ENCODE assay signal across 8 mouse cellular contexts in genomic region chr9:70503626-70504041, GRCm38 (mm10). TPM values are rescaled to one million over a fixed set of nuclear protein-coding genes. Genes with fewer than 3 reads are reported as not detected.
DNase-seq lines count a peak whose midpoint lies in the region; ATAC-seq and TF ChIP-seq lines count a peak whose summit lies in the region.

Gene Rnf111 (minus strand): TSS chr9:70503725.

- WGBS in forebrain, embryonic 12.5 days: under 1% methylated on average over 40 of the region's 45 CpGs
- under 1% methylated on average over 38 of the region's 45 CpGs for WGBS in heart, postnatal 0 days
- under 1% methylated on average over 31 of the region's 45 CpGs for WGBS in liver, embryonic 16.5 days (ENCODE audit: insufficient replicate concordance)
- WGBS in neural tube, embryonic 13.5 days: under 1% methylated on average over 45 of the region's 45 CpGs

- H3K27me3 ChIP-seq in E14TG2a.4 (ENCODE audit: insufficient read depth, low read length): peaks cover 8% of the 10 kb centered on the region
- H3K27me3 ChIP-seq in forebrain, embryonic 12.5 days: no peaks in the 10 kb centered on the region
- H3K27me3 ChIP-seq in heart, postnatal 0 days (ENCODE audit: control insufficient read depth, insufficient read depth, low read length): no peaks in the 10 kb centered on the region
- no peaks in the 10 kb centered on the region for H3K27me3 ChIP-seq in liver, embryonic 16.5 days (ENCODE audit: control insufficient read depth, insufficient read depth, low read depth, low read length)
- no peaks in the 10 kb centered on the region for H3K27me3 ChIP-seq in neural tube, embryonic 13.5 days
- H3K27me3 ChIP-seq in testis, adult 2 months (ENCODE audit: control insufficient read depth, insufficient read depth, low read length): no peaks in the 10 kb centered on the region

- peak within 1 kb of the TSS; percentile 90 for H3K4me3 ChIP-seq in E14TG2a.4 (replicated peaks; ENCODE audit: low read length)
- H3K4me3 ChIP-seq in forebrain, embryonic 12.5 days (replicated peaks): peak within 1 kb of the TSS; percentile 97
- H3K4me3 ChIP-seq in heart, postnatal 0 days (ENCODE audit: low read depth, low read length): peak within 1 kb of the TSS; percentile 88
- peak within 1 kb of the TSS; percentile 97 for H3K4me3 ChIP-seq in liver, embryonic 16.5 days (ENCODE audit: low read depth, low read length)
- H3K4me3 ChIP-seq in neural tube, embryonic 13.5 days: peak within 1 kb of the TSS; percentile 96
- peak within 1 kb of the TSS; percentile 99 for H3K4me3 ChIP-seq in testis, adult 2 months (ENCODE audit: control insufficient read depth, low read depth, low read length)

- H3K27ac ChIP-seq in forebrain, embryonic 12.5 days: peak within 1 kb of the TSS; percentile 99
- peak within 1 kb of the TSS; percentile 99 for H3K27ac ChIP-seq in heart, postnatal 0 days (ENCODE audit: low read depth)
- H3K27ac ChIP-seq in liver, embryonic 16.5 days (ENCODE audit: low read length): peak within 1 kb of the TSS; percentile 98
- H3K27ac ChIP-seq in neural tube, embryonic 13.5 days (replicated peaks): peak within 1 kb of the TSS; percentile 98
- peak within 1 kb of the TSS; percentile 99 for H3K27ac ChIP-seq in testis, adult 2 months (ENCODE audit: control insufficient read depth, insufficient read depth, low read depth, low read length)

- TF ChIP-seq EP300 in heart, postnatal 0 days (IDR thresholded peaks at IDR 0.05; ENCODE audit: low read depth): no peak

- TF ChIP-seq CTCF in E14TG2a.4 (conservative IDR thresholded peaks at IDR 0.05; ENCODE audit: low read length): no peak
- no peak for TF ChIP-seq CTCF in heart, postnatal 0 days (IDR thresholded peaks at IDR 0.05; ENCODE audit: low read depth)
- TF ChIP-seq CTCF in testis, adult 2 months (IDR thresholded peaks at IDR 0.05; ENCODE audit: control insufficient read depth, insufficient read depth, insufficient replicate concordance, low read depth, low read length): no peak

- H3K9me3 ChIP-seq in E14TG2a.4 (ENCODE audit: low read length): no peaks in the 10 kb centered on the region
- H3K9me3 ChIP-seq in forebrain, embryonic 12.5 days: no peaks in the 10 kb centered on the region
- no peaks in the 10 kb centered on the region for H3K9me3 ChIP-seq in heart, postnatal 0 days (replicated peaks; ENCODE audit: control insufficient read depth, low read length)
- H3K9me3 ChIP-seq in liver, embryonic 16.5 days (replicated peaks; ENCODE audit: control insufficient read depth, low read length): no peaks in the 10 kb centered on the region
- H3K9me3 ChIP-seq in neural tube, embryonic 13.5 days: no peaks in the 10 kb centered on the region

- H3K36me3 ChIP-seq in E14TG2a.4 (ENCODE audit: insufficient read depth, low read length): peaks cover 6% of the 10 kb centered on the region
- peaks cover 7% of the 10 kb centered on the region; the same call in 1 of the 2 replicates for H3K36me3 ChIP-seq in forebrain, embryonic 12.5 days (replicated peaks)
- no peaks in the 10 kb centered on the region for H3K36me3 ChIP-seq in heart, postnatal 0 days (replicated peaks; ENCODE audit: control insufficient read depth, insufficient read depth, low read length)
- no peaks in the 10 kb centered on the region for H3K36me3 ChIP-seq in liver, embryonic 16.5 days (ENCODE audit: control insufficient read depth, insufficient read depth)
- H3K36me3 ChIP-seq in neural tube, embryonic 13.5 days: peaks cover 9% of the 10 kb centered on the region
- H3K36me3 ChIP-seq in testis, adult 2 months (ENCODE audit: control insufficient read depth, insufficient read depth, low read length): no peaks in the 10 kb centered on the region

- TF ChIP-seq POLR2A in testis, adult 2 months (IDR thresholded peaks at IDR 0.05; ENCODE audit: control insufficient read depth, low read depth, low read length): peak; percentile 92

- H3K4me2 ChIP-seq in forebrain, embryonic 12.5 days: peak within 1 kb of the TSS; percentile 61
- peak within 1 kb of the TSS; percentile 69 for H3K4me2 ChIP-seq in heart, postnatal 0 days (ENCODE audit: low read depth, low read length)
- peak within 1 kb of the TSS; percentile 78 for H3K4me2 ChIP-seq in liver, embryonic 16.5 days (ENCODE audit: low read depth, low read length)
- peak within 1 kb of the TSS; percentile 68 for H3K4me2 ChIP-seq in neural tube, embryonic 13.5 days

- H3K4me1 ChIP-seq in E14TG2a.4 (replicated peaks; ENCODE audit: low read depth, low read length): peaks cover 37% of the 10 kb centered on the region
- H3K4me1 ChIP-seq in forebrain, embryonic 12.5 days: peaks cover 14% of the 10 kb centered on the region
- peaks cover 20% of the 10 kb centered on the region; the same call in 1 of the 2 replicates for H3K4me1 ChIP-seq in heart, postnatal 0 days (ENCODE audit: control insufficient read depth, insufficient read depth)
- peaks cover 10% of the 10 kb centered on the region for H3K4me1 ChIP-seq in liver, embryonic 16.5 days (ENCODE audit: control insufficient read depth, low read depth, low read length)
- H3K4me1 ChIP-seq in neural tube, embryonic 13.5 days (replicated peaks): peaks cover 22% of the 10 kb centered on the region
- peaks cover 2% of the 10 kb centered on the region; the same call in 1 of the 2 replicates for H3K4me1 ChIP-seq in testis, adult 2 months (ENCODE audit: control insufficient read depth, insufficient read depth, low read length)

- peak within 1 kb of the TSS; percentile 97 for H3K9ac ChIP-seq in forebrain, embryonic 12.5 days
- peak within 1 kb of the TSS; percentile 94 for H3K9ac ChIP-seq in heart, postnatal 0 days (replicated peaks; ENCODE audit: low read depth, low read length)
- H3K9ac ChIP-seq in liver, embryonic 16.5 days (ENCODE audit: low read depth, low read length): peak within 1 kb of the TSS; percentile 97
- H3K9ac ChIP-seq in neural tube, embryonic 13.5 days: peak within 1 kb of the TSS; percentile 97

- peak; percentile 94 for DNase-seq in c-Kit-positive CD71-positive TER-119-positive erythroid progenitor cells, embryonic 14.5 days (ENCODE audit: low spot score)
- peak; percentile 94 for DNase-seq in heart, postnatal 0 days (ENCODE audit: low spot score)
- peak; percentile 97 to 98 for DNase-seq in kidney, postnatal 4 days

- ATAC-seq in forebrain, embryonic 12.5 days (ENCODE audit: low FRiP score): peak; percentile 95
- peak; percentile 96 for ATAC-seq in heart, postnatal 0 days (ENCODE audit: insufficient read depth, low read depth)
- peak; percentile 94 for ATAC-seq in liver, embryonic 16.5 days (ENCODE audit: low read depth)
- peak; percentile 98 for ATAC-seq in neural tube, embryonic 13.5 days (ENCODE audit: low read depth)

RNA-seq across cellular contexts. Expression of gene Rnf111, which starts in this region (rescaled TPM):
- 43.0 and 45.8 TPM in 2 replicates for polyA plus RNA-seq in forebrain, embryonic 12.5 days (2016; fragmentation: Nextera tagmentation; extraction: Ambion mirVana)
- 26.8 and 39.7 TPM in 2 replicates for total RNA-seq in heart, postnatal 0 days (2014; rRNA removed; ENCODE audit: low replicate concordance)
- 11.0 and 12.0 TPM in 2 replicates for polyA plus RNA-seq in heart, postnatal 0 days (2015; fragmentation: Nextera tagmentation; extraction: Ambion mirVana)
- polyA plus RNA-seq in liver, embryonic 16.5 days (2015; fragmentation: Nextera tagmentation; extraction: Ambion mirVana): 6.9 and 7.9 TPM in 2 replicates
- polyA plus RNA-seq in neural tube, embryonic 13.5 days (2015; fragmentation: Nextera tagmentation; extraction: Ambion mirVana): 37.6 and 41.8 TPM in 2 replicates
- polyA plus RNA-seq in testis, adult 2 months (2012; rRNA removed): 25.7 and 26.9 TPM in 2 replicates

Comparison
In these comparisons a context has a peak if more than half of its experiments do, and no peak if none do; other contexts are left out.
1. Peak in every context shown above with its lines: DNase-seq, ATAC-seq, H3K4me3 ChIP-seq and H3K27ac ChIP-seq.